Mouse (Mus musculus) megakaryocyte progenitor cell, adult 5-6 weeks (primary cell): ENCODE data around the gene Cipc. TPM values are rescaled to one million over a fixed set of nuclear protein-coding genes. Genes with fewer than 3 reads are reported as not detected.

Experiments
- ATAC-seq: replicated peaks from 2 replicates; pipeline ENCODE4 v1.8.0; 2016; ENCODE audit warnings: mild to moderate bottlenecking, moderate TSS enrichment, inconsistent platforms; ENCODE audit not compliant: poor library complexity
- total RNA-seq, 2 experiments: library from RNA; stranded (forward) in 1 of 2; stranded (reverse) in 1 of 2; fragments of 157-497, 149-512 nt in 1 of 2; fragments of 200-1000 nt in 1 of 2; gene quantifications; 2 replicates each; pipeline versions ENCODE4 v1.2.3 to v1.2.4; 2015 to 2017

Cipc gene
- total RNA-seq, 2 experiments from 2014 or later, result 17.6 to 22.0 TPM

DNA sequence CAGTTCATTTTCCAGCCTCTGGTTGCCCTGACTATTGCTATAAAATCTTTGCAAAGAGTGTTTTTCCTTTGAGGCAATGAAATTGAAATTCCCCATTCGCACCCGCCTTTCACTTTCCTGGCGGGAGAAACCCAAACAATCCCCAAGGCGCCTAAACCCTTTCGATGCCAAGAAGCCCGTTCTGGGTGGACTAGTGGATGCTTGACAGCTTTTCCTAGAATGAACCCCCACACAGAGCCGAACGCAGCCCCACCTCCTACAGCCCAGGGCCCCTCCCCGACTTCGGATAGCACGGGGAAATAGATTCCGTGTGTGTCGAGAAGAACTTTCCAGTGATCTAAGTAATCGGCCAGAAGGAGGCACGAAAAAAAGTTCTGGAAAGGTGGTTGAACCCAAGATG lies 42.5 kb downstream of the Cipc start:
- ATAC-seq, result no peak

DNA sequence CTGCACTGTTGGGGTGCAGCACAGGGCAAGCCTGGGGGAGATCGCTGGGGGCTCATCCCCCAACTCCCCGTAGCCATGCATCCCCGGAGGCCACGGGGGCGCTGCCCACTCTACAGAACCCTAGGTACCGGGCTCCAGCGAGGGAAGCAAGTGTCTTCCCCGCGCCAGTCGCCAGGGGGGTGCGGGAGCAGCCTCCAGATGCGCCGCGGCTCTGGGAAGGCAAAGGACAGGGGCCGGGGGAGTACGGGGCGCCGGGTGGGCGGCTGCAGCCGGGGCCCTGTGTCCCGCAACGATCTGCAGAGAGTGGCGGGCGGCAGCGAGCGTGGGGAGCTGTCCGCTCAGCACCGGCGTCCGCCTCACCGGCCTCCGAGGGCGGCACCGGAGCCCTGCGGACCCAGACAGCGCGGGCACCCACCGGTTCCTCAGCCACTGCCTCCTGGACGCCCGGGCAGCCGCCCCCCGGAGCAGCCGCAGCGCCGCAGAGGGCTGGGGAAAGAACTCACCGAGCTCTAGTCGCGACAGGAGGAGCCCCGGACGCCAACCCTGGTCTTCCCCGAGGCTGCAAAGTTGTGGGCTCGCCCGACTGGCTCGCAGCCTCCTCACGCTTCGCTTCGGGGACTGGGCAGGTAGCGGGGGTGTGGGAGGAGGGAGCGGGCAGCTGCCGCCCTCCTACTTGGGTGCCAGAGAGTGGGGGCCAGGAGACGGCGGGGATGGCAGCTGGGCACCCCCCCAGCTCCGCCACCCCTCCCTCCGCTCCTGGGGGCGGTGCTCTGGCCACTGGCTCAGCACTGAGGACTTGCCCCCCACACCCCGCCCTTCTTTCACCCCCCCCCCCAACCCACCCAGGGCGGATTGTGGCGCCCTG lies 43.3 kb downstream of the Cipc start, which contains the start of gene Zdhhc22:
Gene Zdhhc22, minus strand, starts transcription at position 541 of the 865 bp plus-strand sequence.
- peak; percentile 79 for ATAC-seq

DNA sequence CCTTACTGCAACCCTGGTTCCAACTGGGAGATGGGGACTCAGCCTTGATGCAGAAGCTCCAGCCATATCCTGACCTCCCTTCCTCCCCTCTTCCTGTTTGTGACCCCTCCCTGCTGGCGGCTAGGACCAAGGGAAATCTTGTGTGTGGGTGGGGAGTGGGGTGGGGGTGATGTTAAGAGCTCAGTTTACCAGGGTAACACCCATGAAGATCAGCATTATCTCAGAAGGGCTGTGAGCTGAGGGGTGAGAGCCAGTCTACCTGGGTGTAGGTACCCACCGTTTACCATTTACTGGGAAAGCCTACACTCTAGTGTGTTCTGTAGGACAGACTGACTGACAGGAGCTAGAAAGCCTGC lies 43.9 kb downstream of the Cipc start:
- no peak for ATAC-seq

DNA sequence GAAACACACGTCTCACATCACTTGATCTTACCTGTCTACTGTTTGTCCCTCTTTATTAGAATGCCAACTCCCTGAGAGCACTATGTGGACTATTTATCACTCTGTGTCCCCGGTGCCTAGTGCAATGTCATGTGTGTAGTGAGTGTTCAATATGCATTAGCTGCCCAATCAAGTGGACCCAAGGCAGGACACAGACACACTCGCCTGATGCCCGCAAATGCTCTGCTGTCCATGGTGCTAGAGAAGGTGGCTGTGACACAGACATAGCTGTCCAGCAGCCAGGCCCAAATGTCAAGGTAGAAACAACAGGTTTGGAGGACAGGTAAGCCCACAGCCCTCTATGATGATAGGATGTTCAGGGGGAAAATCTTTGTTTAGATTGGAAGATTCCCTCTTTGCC lies 47.3 kb downstream of the Cipc start:
- peak; percentile 47; the same call in 1 of the 2 replicates for ATAC-seq

DNA sequence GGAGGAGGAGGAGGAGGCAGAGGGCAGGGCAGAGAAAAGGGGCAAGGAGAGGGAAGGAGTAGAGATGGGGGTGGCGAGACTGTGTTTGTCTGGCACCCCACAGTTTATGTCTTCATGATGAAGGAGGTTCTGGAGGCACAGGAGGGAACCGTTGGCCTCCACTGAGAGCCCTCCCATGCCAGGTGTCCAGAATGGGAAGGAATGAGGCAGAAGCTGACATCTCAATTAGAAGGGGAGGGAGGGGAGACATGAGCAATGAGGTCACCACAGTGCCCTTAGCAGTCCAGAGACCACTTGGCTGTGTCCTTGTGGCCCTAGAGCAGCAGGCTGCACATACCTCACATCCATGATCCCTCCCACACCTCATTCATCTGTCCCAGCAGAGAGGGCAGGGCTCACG lies 47.9 kb downstream of the Cipc start:
- ATAC-seq, result no peak

DNA sequence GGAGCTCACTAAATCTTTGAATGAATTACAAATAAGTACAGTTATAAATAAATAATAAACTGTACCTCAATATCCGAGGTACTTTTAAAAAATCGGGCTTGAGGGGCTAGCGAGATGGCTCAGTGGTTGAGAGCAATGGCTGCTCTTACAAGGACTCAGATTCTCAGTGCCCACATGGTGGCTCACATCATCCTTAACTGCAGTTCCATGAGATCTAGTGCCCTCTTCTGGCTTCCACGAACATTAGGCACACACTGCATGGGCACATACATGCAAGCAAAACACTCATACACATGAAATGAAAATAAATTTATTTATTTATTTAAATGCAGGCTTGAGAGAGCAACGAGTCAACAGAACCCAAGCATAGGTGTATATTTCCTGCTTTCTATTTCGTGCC lies 49.1 kb downstream of the Cipc start:
- ATAC-seq, result no peak

DNA sequence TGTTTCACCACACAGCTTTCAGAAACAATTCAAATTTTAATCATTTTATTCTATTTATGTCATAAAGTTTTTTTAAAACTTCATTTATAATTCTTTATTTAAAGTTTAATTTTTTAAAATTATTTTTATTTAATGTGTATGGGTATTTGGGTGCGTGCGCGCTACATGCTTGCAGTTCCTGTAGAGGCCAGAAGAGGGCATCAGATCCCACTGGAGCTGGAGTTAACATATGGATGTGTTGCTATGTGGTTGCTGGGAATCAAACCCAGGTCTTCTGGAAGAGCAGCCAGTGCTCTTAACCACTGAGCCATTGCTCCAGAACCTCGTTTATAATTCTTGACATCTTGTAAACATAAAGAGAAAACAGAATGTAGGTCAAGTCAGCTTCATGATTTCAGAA lies 51.9 kb downstream of the Cipc start:
- no peak for ATAC-seq

DNA sequence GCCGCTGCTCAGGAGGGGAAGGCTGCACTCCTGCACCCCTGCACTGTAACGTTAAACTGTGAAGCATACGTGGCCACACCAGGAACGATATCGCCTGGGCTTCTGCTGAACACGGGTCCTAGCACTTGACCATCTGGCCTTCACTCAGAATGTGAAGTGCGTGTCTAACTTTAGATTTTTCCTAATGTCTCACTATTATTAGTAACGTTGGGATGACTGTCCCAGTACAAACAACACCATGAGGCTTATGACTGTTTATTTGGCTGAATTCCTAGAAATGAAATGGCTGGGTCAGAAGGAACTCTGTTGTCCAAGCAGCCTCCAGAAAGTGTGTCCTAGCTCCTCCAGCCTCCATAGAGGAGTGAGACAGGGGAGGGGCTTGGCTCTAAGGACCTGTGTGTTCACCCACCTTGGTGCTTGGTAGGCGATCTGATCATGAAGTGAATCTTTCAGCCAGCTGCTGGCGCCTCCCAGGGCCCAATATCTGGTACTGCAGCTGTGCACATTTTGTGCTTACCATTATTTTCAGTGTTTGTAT lies 52.5 kb downstream of the Cipc start:
- ATAC-seq, result 0 out of 2 replicates have a peak, but pooled peaks have one; percentile 38

DNA sequence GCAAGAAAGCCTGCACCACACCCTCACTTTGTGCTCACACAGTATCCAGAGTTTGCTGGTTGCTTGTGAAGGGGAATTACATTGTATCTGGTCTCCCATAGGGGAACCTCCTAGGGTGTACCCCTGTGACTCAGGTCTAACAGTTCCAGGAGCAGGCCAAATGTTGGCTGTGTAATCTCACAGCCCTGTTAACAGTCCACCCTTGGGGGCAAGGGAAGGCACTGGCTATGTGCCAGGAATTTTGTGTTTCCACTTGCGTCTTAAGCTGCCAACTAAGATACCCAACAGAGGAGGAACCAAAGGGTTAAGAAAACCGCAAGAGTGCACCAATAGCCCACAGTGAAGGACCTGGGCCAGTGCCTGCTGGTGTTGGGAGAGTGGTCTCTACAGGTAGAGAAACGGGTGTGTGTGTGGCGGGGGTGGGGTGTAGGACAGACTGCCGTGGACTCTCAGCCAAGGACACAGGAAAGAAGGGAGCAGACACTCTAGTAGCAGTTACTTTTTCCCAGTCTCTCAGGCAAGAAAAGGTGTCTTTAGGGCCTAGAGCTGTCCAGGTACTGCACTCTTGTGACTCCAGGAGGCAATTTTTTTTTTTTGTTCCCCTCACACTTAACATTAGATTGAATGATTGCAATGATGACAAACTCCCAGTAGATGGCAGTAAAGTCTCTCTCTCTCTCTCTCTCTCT lies 53.5 kb downstream of the Cipc start:
- ATAC-seq, result peak; percentile 69

DNA sequence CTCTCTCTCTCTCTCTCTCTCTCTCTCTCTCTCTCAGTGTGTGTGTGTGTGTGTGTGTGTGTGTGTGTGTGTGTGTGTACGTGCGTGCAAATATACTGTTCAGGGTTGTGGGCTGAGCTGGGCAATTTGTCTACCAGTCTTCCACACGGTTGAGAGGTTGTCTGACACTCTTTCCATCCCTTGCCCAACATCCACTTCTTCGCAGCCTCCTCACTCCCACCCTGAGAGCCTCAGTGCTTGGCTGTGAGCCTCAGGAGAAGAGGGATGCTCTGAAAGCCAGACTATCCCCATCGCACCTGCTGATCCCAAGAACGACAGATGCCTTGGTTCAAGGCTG lies 54.0 kb downstream of the Cipc start:
- ATAC-seq, result no peak

DNA sequence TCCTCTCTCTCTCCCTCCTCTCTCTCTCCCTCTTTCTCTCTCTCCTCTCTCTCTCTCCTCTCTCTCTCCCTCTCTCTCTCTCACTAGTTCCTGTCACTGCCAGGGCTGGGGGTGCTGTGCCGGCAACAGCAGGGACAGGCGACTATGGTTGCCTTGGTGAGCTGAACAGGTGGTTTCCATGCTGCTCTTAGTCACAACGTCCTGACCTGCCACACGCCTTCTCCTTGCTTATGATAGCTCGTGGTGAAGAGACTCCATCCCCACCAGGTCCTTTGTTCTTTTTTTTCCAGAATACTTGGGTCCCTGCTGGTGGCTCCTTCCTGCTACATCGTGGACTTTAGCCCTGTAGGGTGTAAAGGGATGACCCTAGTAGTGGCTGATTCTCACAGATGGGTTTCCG lies 55.4 kb downstream of the Cipc start:
- no peak for ATAC-seq

DNA sequence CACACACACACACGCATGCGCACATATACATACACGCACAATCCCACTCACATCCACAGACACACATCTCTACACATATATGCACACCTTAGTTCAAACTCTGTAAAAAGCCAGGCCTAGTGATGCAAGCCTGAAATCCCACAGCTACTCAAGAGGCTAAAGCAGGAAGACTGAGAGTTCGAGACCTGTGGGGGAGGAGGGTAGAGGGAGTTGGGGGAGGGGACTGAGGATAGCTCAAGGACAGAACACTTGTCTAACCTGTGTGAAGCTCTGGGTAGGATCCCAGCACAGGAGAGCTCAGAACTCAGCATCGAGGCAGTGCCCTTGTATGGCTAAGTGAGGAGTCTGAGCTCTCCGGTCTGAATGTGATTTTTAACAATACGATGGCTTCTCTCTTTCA lies 56.0 kb downstream of the Cipc start:
- ATAC-seq, result no peak

DNA sequence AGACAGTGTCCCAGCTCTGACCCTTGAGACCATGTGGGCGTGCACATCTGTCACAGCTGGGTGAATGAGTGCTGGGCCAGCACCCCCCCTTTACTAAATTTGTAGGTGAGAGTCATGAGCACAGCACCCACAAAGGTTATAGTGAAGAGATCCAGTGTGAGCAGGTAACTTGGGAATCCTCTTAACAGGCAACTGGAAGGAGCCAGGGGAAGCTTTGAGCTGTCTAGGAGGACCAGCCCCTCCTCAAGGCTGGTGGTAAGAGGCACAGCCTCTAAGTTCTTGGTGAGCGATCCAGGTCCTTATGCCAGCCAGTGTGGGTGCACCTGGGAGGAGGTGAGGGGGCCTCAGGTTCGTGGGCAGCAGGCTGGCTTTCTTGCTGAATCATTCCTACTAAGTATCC lies 56.8 kb downstream of the Cipc start:
- ATAC-seq, result no peak

DNA sequence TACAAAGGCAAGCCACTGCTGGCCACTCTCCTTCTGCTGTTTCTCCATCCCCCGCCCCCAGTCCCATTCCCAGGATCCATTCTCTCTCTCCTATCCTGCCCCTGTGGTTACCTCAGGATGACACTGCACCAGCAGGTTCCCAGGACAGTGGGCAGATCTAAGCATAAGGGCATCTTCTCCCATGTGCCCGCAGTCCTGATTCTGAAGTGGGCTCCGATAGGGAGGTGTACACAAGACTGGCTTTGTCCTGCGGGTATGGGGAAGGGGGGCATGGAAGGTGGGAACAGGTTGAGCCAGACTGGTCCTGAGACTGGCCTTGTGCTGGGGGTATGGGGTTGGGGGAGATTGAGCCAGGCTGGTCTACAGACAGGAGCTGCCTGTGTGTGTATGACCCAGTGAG lies 57.8 kb downstream of the Cipc start:
- no peak for ATAC-seq

Other genes starting within 250 kb of the Cipc start
- 3.1 TPM in 2 replicates for gene Angel1, start 220.6 kb upstream of the Cipc start, total RNA-seq (2015)
- 0.62 and 2.7 TPM in 2 replicates for gene Angel1, start 220.6 kb upstream of the Cipc start, total RNA-seq (2017)
- gene Lrrc74a, start 212.7 kb upstream of the Cipc start, total RNA-seq (2015), result not detected in 2 replicates
- not detected in 2 replicates for gene Lrrc74a, start 212.7 kb upstream of the Cipc start, total RNA-seq (2017)
- gene Irf2bpl, start 62.2 kb upstream of the Cipc start, total RNA-seq (2015), result 1.4 and 1.8 TPM in 2 replicates
- 1.6 and 1.7 TPM in 2 replicates for gene Irf2bpl, start 62.2 kb upstream of the Cipc start, total RNA-seq (2017)
- not detected in 2 replicates for gene Zdhhc22, start 43.4 kb downstream of the Cipc start, total RNA-seq (2015)
- not detected in 2 replicates for gene Zdhhc22, start 43.4 kb downstream of the Cipc start, total RNA-seq (2017)
- gene Tmem63c, start 74.3 kb downstream of the Cipc start, total RNA-seq (2015), result not detected in 2 replicates
- not detected in 2 replicates for gene Tmem63c, start 74.3 kb downstream of the Cipc start, total RNA-seq (2017)
- gene Ngb, start 155.5 kb downstream of the Cipc start, total RNA-seq (2015), result 0.49 TPM in 1 of 2 replicates, not detected in the other
- 0.51 and 0.75 TPM in 2 replicates for gene Ngb, start 155.5 kb downstream of the Cipc start, total RNA-seq (2017)
- 30.9 and 31.3 TPM in 2 replicates for gene Gstz1, start 200.1 kb downstream of the Cipc start, total RNA-seq (2015)
- gene Gstz1, start 200.1 kb downstream of the Cipc start, total RNA-seq (2017), result 26.1 and 27.1 TPM in 2 replicates
- 6.4 and 7.7 TPM in 2 replicates for gene Pomt2, start 200.9 kb downstream of the Cipc start, total RNA-seq (2015)
- gene Pomt2, start 200.9 kb downstream of the Cipc start, total RNA-seq (2017), result 10.3 and 10.9 TPM in 2 replicates